In genomic region chr11:98783236-98783696, GRCm38 (mm10) we compare ENCODE assay signal across 7 mouse cellular contexts. TPM values are rescaled to one million over a fixed set of nuclear protein-coding genes. Genes with fewer than 3 reads are reported as not detected.
DNase-seq lines count a peak whose midpoint lies in the region; ATAC-seq and TF ChIP-seq lines count a peak whose summit lies in the region.

No protein-coding gene starts in this region.

- H3K4me1 ChIP-seq in embryonic facial prominence, embryonic 13.5 days, result peaks cover 59% of the 10 kb centered on the region
- peaks cover 68% of the 10 kb centered on the region for H3K4me1 ChIP-seq in limb, embryonic 10.5 days
- peaks cover 34% of the 10 kb centered on the region for H3K4me1 ChIP-seq in midbrain, embryonic 11.5 days (ENCODE audit: control insufficient read depth, insufficient read depth, low read length)
- peaks cover 32% of the 10 kb centered on the region for H3K4me1 ChIP-seq in spleen, adult 2 months (ENCODE audit: control insufficient read depth, insufficient read depth, insufficient read length)

- no peaks in the 10 kb centered on the region for H3K36me3 ChIP-seq in embryonic facial prominence, embryonic 13.5 days
- no peaks in the 10 kb centered on the region for H3K36me3 ChIP-seq in limb, embryonic 10.5 days
- H3K36me3 ChIP-seq in midbrain, embryonic 11.5 days (ENCODE audit: control insufficient read depth, insufficient read depth, low read length), result no peaks in the 10 kb centered on the region
- H3K36me3 ChIP-seq in spleen, adult 2 months (ENCODE audit: control insufficient read depth, insufficient read depth, low read length), result no peaks in the 10 kb centered on the region

- H3K4me2 ChIP-seq in embryonic facial prominence, embryonic 13.5 days, result peak overlapping the region; percentile 58
- H3K4me2 ChIP-seq in midbrain, embryonic 11.5 days, result peak overlapping the region; percentile 26

- ATAC-seq in embryonic facial prominence, embryonic 13.5 days (ENCODE audit: insufficient number of reproducible peaks, insufficient read depth, low FRiP score, low TSS enrichment, low read depth), result peak; percentile 79
- peak; percentile 68 for ATAC-seq in midbrain, embryonic 11.5 days (ENCODE audit: low FRiP score)

- no peaks in the 10 kb centered on the region for H3K27me3 ChIP-seq in embryonic facial prominence, embryonic 13.5 days
- H3K27me3 ChIP-seq in limb, embryonic 10.5 days (ENCODE audit: low read depth, poor library complexity, severe bottlenecking), result no peaks in the 10 kb centered on the region
- no peaks in the 10 kb centered on the region for H3K27me3 ChIP-seq in midbrain, embryonic 11.5 days (ENCODE audit: control insufficient read depth, insufficient read depth, low read length)
- H3K27me3 ChIP-seq in spleen, adult 2 months (ENCODE audit: control insufficient read depth, insufficient read depth, low read length), result no peaks in the 10 kb centered on the region

- H3K9me3 ChIP-seq in embryonic facial prominence, embryonic 13.5 days, result no peaks in the 10 kb centered on the region
- no peaks in the 10 kb centered on the region for H3K9me3 ChIP-seq in limb, embryonic 10.5 days (replicated peaks)
- H3K9me3 ChIP-seq in midbrain, embryonic 11.5 days (ENCODE audit: control insufficient read depth, low read length), result no peaks in the 10 kb centered on the region

- peak overlapping the region; percentile 21 for H3K4me3 ChIP-seq in embryonic facial prominence, embryonic 13.5 days
- peak overlapping the region; percentile 40 for H3K4me3 ChIP-seq in limb, embryonic 10.5 days
- no peak overlapping the region; the same call in 1 of the 2 replicates for H3K4me3 ChIP-seq in midbrain, embryonic 11.5 days (ENCODE audit: low read depth, low read length)
- peak overlapping the region; percentile 40 for H3K4me3 ChIP-seq in spleen, adult 2 months (ENCODE audit: extremely low read depth, insufficient read depth, insufficient read length)

- 1% methylated on average over 20 of the region's 20 CpGs for WGBS in embryonic facial prominence, embryonic 13.5 days
- WGBS in limb, embryonic 10.5 days, result 0% methylated on average over 20 of the region's 20 CpGs
- under 1% methylated on average over 20 of the region's 20 CpGs for WGBS in midbrain, embryonic 11.5 days
- WGBS in spleen, adult 2 months, result 0% methylated on average over 20 of the region's 20 CpGs

- DNase-seq in adrenal gland, postnatal 10 days, result peak; percentile 97
- peak; percentile 97 to 99 for DNase-seq in heart, adult 18-20 months
- DNase-seq in kidney, adult 18-20 months, result peak; percentile 99
- peak; percentile 90 for DNase-seq in limb, embryonic 10.5 days (ENCODE audit: low spot score)
- DNase-seq in midbrain, embryonic 11.5 days (ENCODE audit: low spot score, missing footprints), result no peak
- peak in 1 of 2 experiments; percentile 72 for DNase-seq in spleen, adult 2 months (ENCODE audit: low read depth in 1 of 2, low spot score in 2 of 2)

- H3K27ac ChIP-seq in embryonic facial prominence, embryonic 13.5 days, result peak overlapping the region; percentile 91
- H3K27ac ChIP-seq in limb, embryonic 10.5 days, result peak overlapping the region; percentile 88
- H3K27ac ChIP-seq in midbrain, embryonic 11.5 days (ENCODE audit: low read depth, low read length), result peak overlapping the region; percentile 62
- H3K27ac ChIP-seq in spleen, adult 2 months (ENCODE audit: insufficient read depth, low read length), result peak overlapping the region; percentile 81

- TF ChIP-seq POLR2A in spleen, adult 2 months (IDR thresholded peaks at IDR 0.05; ENCODE audit: low read depth, low read length), result 0 out of 2 replicates have a peak, but pooled peaks have one; percentile 21

- TF ChIP-seq CTCF in spleen, adult 2 months (IDR thresholded peaks at IDR 0.05; ENCODE audit: extremely low read depth, insufficient read depth, insufficient read length, insufficient replicate concordance), result no peak

- H3K9ac ChIP-seq in embryonic facial prominence, embryonic 13.5 days, result peak overlapping the region; percentile 64
- H3K9ac ChIP-seq in midbrain, embryonic 11.5 days (ENCODE audit: low read length), result peak overlapping the region; percentile 34; the same call in 1 of the 2 replicates

RNA-seq across cellular contexts. Expression of gene Nr1d1, which starts 8.1 kb away (rescaled TPM):
- total RNA-seq in adrenal gland, postnatal 10 days (2021), result 10 to 100 TPM; 15.1 to 59.6 TPM
- 1.4 and 1.5 TPM in 2 replicates for polyA plus RNA-seq in embryonic facial prominence, embryonic 13.5 days (2015; fragmentation: Nextera tagmentation; extraction: Ambion mirVana)
- total RNA-seq in heart, adult 18-20 months (2021), result 10 to 100 TPM; 54.2 to 67.6 TPM
- 1.2 and 1.5 TPM in 2 replicates for polyA plus RNA-seq in limb, embryonic 10.5 days (2016; fragmentation: Nextera tagmentation; extraction: Ambion mirVana)
- 0.93 and 1.2 TPM in 2 replicates for polyA plus RNA-seq in midbrain, embryonic 11.5 days (2014; fragmentation: Nextera tagmentation; extraction: Ambion mirVana)
- polyA plus RNA-seq in spleen, adult 2 months (2012; rRNA removed), result 27.7 and 29.0 TPM in 2 replicates

RNA-seq across cellular contexts. Expression of gene Msl1, which starts 12.1 kb away (rescaled TPM):
- total RNA-seq in adrenal gland, postnatal 10 days (2021), result 10 to 100 TPM; 79.4 to 88.6 TPM
- polyA plus RNA-seq in embryonic facial prominence, embryonic 13.5 days (2015; fragmentation: Nextera tagmentation; extraction: Ambion mirVana), result 31.5 and 33.0 TPM in 2 replicates
- total RNA-seq in heart, adult 18-20 months (2021), result 10 to 100 TPM; 71.7 to 73.3 TPM
- 22.8 and 25.0 TPM in 2 replicates for polyA plus RNA-seq in limb, embryonic 10.5 days (2016; fragmentation: Nextera tagmentation; extraction: Ambion mirVana)
- 24.0 and 25.1 TPM in 2 replicates for polyA plus RNA-seq in midbrain, embryonic 11.5 days (2014; fragmentation: Nextera tagmentation; extraction: Ambion mirVana)
- 23.3 and 41.2 TPM in 2 replicates for polyA plus RNA-seq in spleen, adult 2 months (2012; rRNA removed)

RNA-seq across cellular contexts. Expression of gene Casc3, which starts 21.4 kb away (rescaled TPM):
- total RNA-seq in adrenal gland, postnatal 10 days (2021), result 10 to 100 TPM; 31.9 to 35.7 TPM
- polyA plus RNA-seq in embryonic facial prominence, embryonic 13.5 days (2015; fragmentation: Nextera tagmentation; extraction: Ambion mirVana), result 39.0 and 40.3 TPM in 2 replicates
- total RNA-seq in heart, adult 18-20 months (2021), result 10 to 100 TPM; 17.2 to 19.3 TPM
- 46.7 and 51.9 TPM in 2 replicates for polyA plus RNA-seq in limb, embryonic 10.5 days (2016; fragmentation: Nextera tagmentation; extraction: Ambion mirVana)
- 51.9 and 53.1 TPM in 2 replicates for polyA plus RNA-seq in midbrain, embryonic 11.5 days (2014; fragmentation: Nextera tagmentation; extraction: Ambion mirVana)
- 30.2 and 32.6 TPM in 2 replicates for polyA plus RNA-seq in spleen, adult 2 months (2012; rRNA removed)

RNA-seq across cellular contexts. Expression of gene Thra, which starts 42.8 kb away (rescaled TPM):
- 100 to 1,000 TPM; 135 to 184 TPM for total RNA-seq in adrenal gland, postnatal 10 days (2021)
- 46.5 and 47.3 TPM in 2 replicates for polyA plus RNA-seq in embryonic facial prominence, embryonic 13.5 days (2015; fragmentation: Nextera tagmentation; extraction: Ambion mirVana)
- total RNA-seq in heart, adult 18-20 months (2021), result 100 to 1,000 TPM in 1 of 2 experiments, 10 to 100 TPM in 1; 99.7 to 103 TPM
- polyA plus RNA-seq in limb, embryonic 10.5 days (2016; fragmentation: Nextera tagmentation; extraction: Ambion mirVana), result 6.3 and 11.6 TPM in 2 replicates
- 21.9 and 23.7 TPM in 2 replicates for polyA plus RNA-seq in midbrain, embryonic 11.5 days (2014; fragmentation: Nextera tagmentation; extraction: Ambion mirVana)
- polyA plus RNA-seq in spleen, adult 2 months (2012; rRNA removed), result 19.8 and 20.7 TPM in 2 replicates

RNA-seq across cellular contexts. Expression of gene Rapgefl1, which starts 53.3 kb away (rescaled TPM):
- 1 to 10 TPM in 1 of 2 experiments, under 1 TPM in 1; 0.93 to 1.6 TPM for total RNA-seq in adrenal gland, postnatal 10 days (2021)
- 3.9 and 4.7 TPM in 2 replicates for polyA plus RNA-seq in embryonic facial prominence, embryonic 13.5 days (2015; fragmentation: Nextera tagmentation; extraction: Ambion mirVana)
- under 1 TPM; 0.72 to 0.82 TPM for total RNA-seq in heart, adult 18-20 months (2021)
- polyA plus RNA-seq in limb, embryonic 10.5 days (2016; fragmentation: Nextera tagmentation; extraction: Ambion mirVana), result 1.4 and 1.9 TPM in 2 replicates
- polyA plus RNA-seq in midbrain, embryonic 11.5 days (2014; fragmentation: Nextera tagmentation; extraction: Ambion mirVana), result 1.6 and 1.8 TPM in 2 replicates
- 1.9 and 3.3 TPM in 2 replicates for polyA plus RNA-seq in spleen, adult 2 months (2012; rRNA removed)

Comparison
In these comparisons a context has a peak if more than half of its experiments do, and no peak if none do; other contexts are left out.
1. RNA of gene Nr1d1, which starts 8.1 kb away (polyA plus RNA-seq): 27.7 to 29.0 TPM in spleen, adult 2 months; 1.4 to 1.5 TPM in embryonic facial prominence, embryonic 13.5 days, 1.2 to 1.5 TPM in limb, embryonic 10.5 days and 0.93 to 1.2 TPM in midbrain, embryonic 11.5 days; every median in the first group is over 10 times any median in the second.
2. Peak in every context shown above with its lines, with median percentiles within 50 percentile points of each other: H3K27ac ChIP-seq.